Mouse (Mus musculus): Measurements from ENCODE around the gene Camk1d.

- no peak for TF ChIP-seq POLR2A (IDR thresholded peaks at IDR 0.05; ENCODE audit: low read depth, low read length)
- no peak for TF ChIP-seq CTCF (conservative IDR thresholded peaks at IDR 0.05; ENCODE audit: insufficient read depth, insufficient read length, low read depth, low read length)
Measured at GRCm38 (mm10) chr2:5445357-5445756, 269.0 kb downstream of the Camk1d start.

Data from kidney, adult 2 months (tissue).